Mouse (Mus musculus) MEL (cell line): ENCODE measurements around the gene Ttc12.

Experiments used
- CTCF ChIP-seq, 3 experiments: IDR thresholded peaks in 2 of 3; conservative IDR thresholded peaks in 1 of 3; 2 replicates each; pipeline ENCODE4 v1.5.1; 2011 to 2012; ENCODE audit warnings: low read length in 3 of 3, low read depth in 2 of 3, mild to moderate bottlenecking in 2 of 3, improper control_type of control experiment in 1 of 3, inconsistent platforms in 1 of 3, mixed read lengths in 1 of 3, moderate library complexity in 1 of 3; ENCODE audit not compliant: control insufficient read depth in 1 of 3, insufficient read depth in 1 of 3, poor library complexity in 1 of 3, severe bottlenecking in 1 of 3
- EP300 ChIP-seq, 2 experiments: IDR thresholded peaks; 2 replicates each; pipeline ENCODE4 v1.6.1; 2011; ENCODE audit warnings: improper control_type of control experiment in 2 of 2, low read length in 2 of 2, low read depth in 1 of 2, mild to moderate bottlenecking in 1 of 2
- MAX ChIP-seq: IDR thresholded peaks from 2 replicates; pipeline ENCODE4 v1.6.1; 2011; ENCODE audit warnings: low read length, improper control_type of control experiment
- MYB ChIP-seq: IDR thresholded peaks from 2 replicates; pipeline ENCODE4 v1.6.1; 2011; ENCODE audit warnings: mild to moderate bottlenecking, low read depth, low read length, improper control_type of control experiment
- POLR2A ChIP-seq, 2 experiments: IDR thresholded peaks; 2 replicates each; pipeline ENCODE4 v1.6.1; 2011 to 2012; ENCODE audit warnings: low read length in 2 of 2, mild to moderate bottlenecking in 2 of 2, control low read depth in 1 of 2, improper control_type of control experiment in 1 of 2, low read depth in 1 of 2, moderate library complexity in 1 of 2; ENCODE audit not compliant: control insufficient read depth in 1 of 2, insufficient read depth in 1 of 2, poor library complexity in 1 of 2

- TF ChIP-seq POLR2A (IDR thresholded peaks at IDR 0.05; ENCODE audit: control insufficient read depth in 1 of 2, insufficient read depth in 1 of 2, low read depth in 1 of 2, low read length in 2 of 2, poor library complexity in 1 of 2) (no peak), EP300 (IDR thresholded peaks at IDR 0.05; ENCODE audit: low read depth in 1 of 2, low read length in 2 of 2) (no peak), CTCF (IDR thresholded peaks at IDR 0.05 in 2 of 3, conservative IDR thresholded peaks at IDR 0.05 in 1 of 3; ENCODE audit: control insufficient read depth in 1 of 3, insufficient read depth in 1 of 3, low read depth in 2 of 3, low read length in 3 of 3, poor library complexity in 1 of 3, severe bottlenecking in 1 of 3) (no peak), MYB (no peak), MAX (no peak)
Observed at GRCm38 (mm10) chr9:49403711-49404110, 82.3 kb downstream of the Ttc12 start.
